Mouse (Mus musculus): ENCODE data around the gene Ptpn21. TPM values are rescaled to one million over a fixed set of nuclear protein-coding genes. Genes with fewer than 3 reads are reported as not detected.
A peak's percentile ranks its signal among the peaks of the same experiment; 100 is the strongest.

Gene Ptpn21
- polyA plus RNA-seq, 1 experiment, result 10.9 TPM

DNA sequence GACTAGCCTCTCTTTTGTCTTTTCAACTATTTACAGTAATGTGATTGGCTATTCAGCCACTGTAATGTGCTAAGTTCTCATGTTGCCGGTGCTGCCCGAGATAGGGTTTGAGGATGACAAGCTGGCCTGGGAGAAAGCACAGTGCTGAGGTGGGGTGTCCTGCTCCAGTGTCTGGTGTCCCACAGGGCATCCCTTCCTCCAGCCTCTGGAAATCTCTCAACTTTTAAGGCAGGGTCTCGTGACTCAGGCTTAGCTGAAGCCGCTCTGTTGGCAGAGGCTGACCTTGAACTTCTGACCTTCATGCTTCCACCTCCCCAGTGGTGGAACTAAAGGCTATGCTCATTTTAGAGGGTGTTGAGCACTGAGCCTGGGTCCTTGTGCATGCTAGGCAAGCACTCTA lies 66.8 kb downstream of the Ptpn21 start:
- DNase-seq (ENCODE audit: low read depth, low spot score), result no peak
- 88% methylated on average over 4 of the region's 4 CpGs for WGBS

DNA sequence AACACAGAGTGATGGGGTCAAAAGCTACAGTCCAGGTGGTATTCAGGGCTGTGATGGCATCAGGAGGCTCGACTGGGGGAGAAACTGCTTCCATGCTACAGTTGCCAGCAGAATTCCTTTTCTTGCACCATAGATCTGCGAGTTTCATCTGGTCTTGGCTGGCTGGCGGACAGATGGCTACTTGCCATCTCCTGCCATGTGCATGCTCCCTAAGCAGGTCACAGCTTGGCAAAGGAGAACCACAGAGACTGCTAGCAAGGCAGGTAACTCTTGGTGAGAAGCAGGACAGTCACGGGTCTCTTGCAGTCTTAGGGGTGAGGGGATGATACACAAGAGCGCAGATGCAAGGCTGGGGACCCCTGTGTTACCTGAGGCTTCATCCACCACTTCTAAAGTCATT lies 67.3 kb downstream of the Ptpn21 start:
- no peak for DNase-seq (ENCODE audit: low read depth, low spot score)
- WGBS, result 79% methylated on average over 5 of the region's 5 CpGs

GRCm38 (mm10) chr12:98669086-98669485 lies 68.1 kb downstream of the Ptpn21 start:
- 68% methylated on average over 10 of the region's 10 CpGs for WGBS
- DNase-seq (ENCODE audit: low read depth, low spot score), result no peak

DNA sequence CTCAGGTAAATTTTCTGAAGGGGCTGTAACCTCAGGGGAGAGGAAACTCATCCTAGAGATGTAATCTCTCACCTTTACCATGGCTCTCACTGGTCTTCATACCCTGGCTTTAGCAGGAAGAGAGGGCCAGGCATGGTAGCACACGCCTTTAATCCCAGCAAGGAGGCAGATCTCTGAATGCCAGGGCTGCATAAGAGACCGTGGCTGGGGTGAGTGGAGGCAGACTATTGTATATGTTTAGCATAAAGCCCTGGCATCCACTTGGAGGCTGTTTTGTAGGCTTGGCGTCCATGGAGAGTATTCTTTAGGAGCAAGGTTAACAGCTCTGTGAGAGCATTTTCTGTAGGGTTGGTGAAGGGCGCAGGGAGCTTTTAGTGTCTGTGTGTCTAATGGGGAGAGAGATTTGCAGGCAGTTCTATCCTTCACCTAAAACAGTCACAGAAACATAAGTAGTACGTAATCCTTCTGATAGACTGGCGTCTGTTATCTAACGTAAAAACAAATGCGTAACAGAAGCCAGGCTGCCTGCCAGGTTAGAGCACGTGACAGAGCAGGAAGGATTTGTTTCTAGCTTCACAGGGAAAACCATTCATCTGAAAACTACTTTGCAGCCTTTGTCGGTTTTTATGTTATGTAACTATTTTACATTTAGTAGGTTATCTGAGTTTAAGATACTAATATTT lies 68.9 kb downstream of the Ptpn21 start:
- 47% methylated on average over 10 of the region's 10 CpGs for WGBS
- peak; percentile 18 for DNase-seq (ENCODE audit: low read depth, low spot score)

- DNase-seq (ENCODE audit: low read depth, low spot score), result no peak
- 93% methylated on average over 7 of the region's 7 CpGs for WGBS
These were observed 74.6 kb downstream of the Ptpn21 start for GRCm38 (mm10) chr12:98662617-98663016.

DNA sequence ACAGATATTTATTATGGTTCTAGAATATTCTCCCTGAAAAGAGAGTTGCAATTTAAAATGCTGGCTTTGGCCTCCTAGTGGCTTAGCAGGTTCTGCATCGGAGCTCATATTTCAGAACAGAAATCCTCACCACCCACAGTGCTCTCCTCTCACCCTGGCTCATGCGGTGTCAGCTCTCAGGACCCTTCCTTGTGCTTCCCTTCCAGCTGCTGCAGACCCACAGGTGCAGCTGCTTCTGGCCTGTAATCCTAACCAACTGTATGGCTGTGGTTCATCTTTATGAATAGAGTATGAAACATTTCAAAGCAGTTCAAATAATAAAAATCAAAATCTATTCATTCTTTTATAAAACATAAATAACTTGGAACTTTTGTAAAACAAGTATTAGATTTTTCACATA lies 80.3 kb downstream of the Ptpn21 start:
- no peak for DNase-seq (ENCODE audit: low read depth, low spot score)
- WGBS, result 91% methylated on average over 2 of the region's 2 CpGs

GRCm38 (mm10) chr12:98644852-98645251 lies 92.4 kb downstream of the Ptpn21 start:
- DNase-seq (ENCODE audit: low read depth, low spot score), result no peak

DNA sequence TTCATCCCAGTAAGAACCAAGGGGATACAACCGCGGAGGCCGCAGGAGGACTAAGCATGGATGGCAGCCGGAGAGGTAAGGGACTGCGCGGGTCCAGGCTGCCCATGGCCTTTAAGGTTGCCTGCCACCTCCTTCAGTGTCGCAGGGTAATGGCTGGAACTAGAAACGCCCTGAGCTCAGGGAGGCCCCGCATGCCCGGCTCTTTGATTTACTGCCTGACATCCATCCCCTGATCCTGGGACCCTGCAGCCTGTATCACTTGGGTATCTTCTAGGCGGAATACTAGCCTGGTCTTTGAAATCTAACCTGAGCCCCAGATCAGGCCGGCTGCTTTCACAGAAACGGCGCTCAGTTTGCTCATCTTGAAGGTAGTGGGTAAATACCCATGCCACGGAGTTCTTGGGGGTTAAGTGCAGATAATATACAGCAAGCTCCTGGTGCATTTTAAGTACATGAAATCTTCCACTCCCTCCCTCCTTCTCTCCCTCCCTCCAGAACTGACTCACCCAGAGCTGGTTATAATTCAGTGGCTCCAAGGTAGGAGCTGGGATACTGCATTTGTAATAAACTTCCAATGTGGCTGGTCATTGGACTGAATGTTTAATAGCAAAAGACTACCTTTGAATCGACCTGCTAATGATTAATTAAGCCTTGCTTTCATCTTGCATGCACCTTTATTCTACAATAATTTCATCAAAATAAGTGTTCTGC lies 108.8 kb downstream of the Ptpn21 start:
- DNase-seq (ENCODE audit: low read depth, low spot score), result no peak
- 3% methylated on average over 16 of the region's 16 CpGs for WGBS

- WGBS, result 2% methylated on average over 32 of the region's 32 CpGs
- peak; percentile 43 for DNase-seq (ENCODE audit: low read depth, low spot score)
These were observed 109.6 kb downstream of the Ptpn21 start, which contains the start of gene Spata7 for GRCm38 (mm10) chr12:98627392-98628259. Gene Spata7, plus strand, starts transcription at chr12:98628157.

Other genes with a start within 250 kb of the Ptpn21 start
- 0.72 and 1.0 TPM in 2 replicates for gene Kcnk10, start 159.1 kb downstream of the Ptpn21 start, polyA plus RNA-seq (2012; rRNA removed)
- gene Spata7, start 109.2 kb downstream of the Ptpn21 start, polyA plus RNA-seq (2012; rRNA removed), result 1.2 and 1.6 TPM in 2 replicates
- 35.8 and 37.1 TPM in 2 replicates for gene Zc3h14, start 9.6 kb upstream of the Ptpn21 start, polyA plus RNA-seq (2012; rRNA removed)
- 0.30 and 1.6 TPM in 2 replicates for gene Eml5, start 164.1 kb upstream of the Ptpn21 start, polyA plus RNA-seq (2012; rRNA removed)
- 2.9 and 3.5 TPM in 2 replicates for gene Ttc8, start 183.2 kb upstream of the Ptpn21 start, polyA plus RNA-seq (2012; rRNA removed)

All from large intestine, adult 2 months (tissue).